Mouse (Mus musculus) telencephalon, adult 2 months (tissue): ENCODE measurements around the gene Tmem136.
"Not testable (repeated sequence)": the region's sequence is repeated elsewhere in the genome, so short reads cannot be mapped to it uniquely, and the experiment has no call there.

Source experiments
- DNase-seq: peaks from one replicate; pipeline ENCODE4 v3.0.0-alpha.2; 2011; ENCODE audit warnings: low read depth, low spot score

Tmem136 gene

DNA sequence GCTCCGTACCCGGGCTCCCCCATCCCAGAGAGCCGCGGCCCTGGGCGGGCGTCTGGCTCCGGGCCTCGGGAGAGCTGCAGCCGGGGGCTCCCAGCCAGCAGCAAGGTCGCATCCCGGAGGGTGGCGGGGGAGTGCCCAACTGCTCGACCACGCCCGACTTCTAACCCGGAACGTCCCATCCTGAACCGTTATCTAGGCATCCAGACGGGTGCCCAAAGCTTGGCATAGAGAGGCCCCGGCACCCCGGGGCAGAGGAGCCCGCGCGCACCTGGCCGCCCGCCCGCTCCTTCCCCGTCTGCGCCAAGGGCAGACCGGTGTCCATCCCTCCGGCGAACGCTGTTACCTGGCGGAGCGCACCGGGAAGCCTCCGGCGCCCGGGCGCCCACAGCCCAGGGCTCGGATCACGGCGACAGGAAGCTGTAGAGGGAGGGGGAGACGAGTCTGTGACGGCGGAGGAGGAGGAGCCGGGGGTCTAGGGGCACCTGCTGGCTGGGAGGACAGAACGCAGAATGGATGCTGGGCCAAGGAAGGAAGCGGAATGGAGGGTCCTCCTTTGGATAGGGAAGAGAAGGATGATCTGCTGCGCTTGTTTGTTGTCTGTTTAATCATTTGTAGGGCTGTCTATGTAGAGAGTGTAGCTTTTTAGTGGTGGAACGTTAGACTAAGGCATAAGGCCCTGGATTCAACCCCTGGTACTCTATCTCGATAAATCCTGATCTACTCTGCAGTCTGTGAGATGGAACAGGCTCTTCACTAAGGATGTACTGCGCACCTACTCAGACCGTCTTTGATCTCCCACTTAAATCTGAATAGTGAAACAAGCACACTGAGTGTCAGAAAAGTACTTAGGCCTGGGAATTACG lies at the start of gene Tmem136:
Tmem136 (minus strand) TSS at position 437 of the 863 bp plus-strand sequence.
- peak; percentile 57 for DNase-seq

DNA sequence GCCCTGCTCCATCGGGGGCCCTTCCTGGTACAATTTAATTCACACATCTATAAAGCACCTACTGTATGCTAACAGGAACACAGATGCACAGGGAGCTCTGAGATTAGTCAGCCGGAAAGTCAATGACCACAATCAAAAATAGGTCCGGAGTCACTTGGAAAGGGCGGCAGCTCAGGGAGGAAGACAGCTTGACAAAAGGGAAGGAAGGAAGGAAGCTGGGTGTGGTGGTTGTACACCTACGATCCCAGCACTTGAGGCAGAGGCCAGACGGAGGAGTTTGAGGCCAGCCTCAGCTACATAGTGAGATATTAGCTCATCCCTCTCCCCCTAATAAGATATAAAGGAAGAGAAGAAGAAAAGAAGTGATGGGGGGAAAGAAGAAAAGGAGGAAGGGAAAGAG lies 39.6 kb upstream of the Tmem136 start:
- DNase-seq, result no peak

- no peak for DNase-seq
Measured at GRCm38 (mm10) chr9:43151779-43152178, 35.4 kb upstream of the Tmem136 start.

GRCm38 (mm10) chr9:43150957-43151356 lies 34.6 kb upstream of the Tmem136 start:
- DNase-seq, result no peak

DNA sequence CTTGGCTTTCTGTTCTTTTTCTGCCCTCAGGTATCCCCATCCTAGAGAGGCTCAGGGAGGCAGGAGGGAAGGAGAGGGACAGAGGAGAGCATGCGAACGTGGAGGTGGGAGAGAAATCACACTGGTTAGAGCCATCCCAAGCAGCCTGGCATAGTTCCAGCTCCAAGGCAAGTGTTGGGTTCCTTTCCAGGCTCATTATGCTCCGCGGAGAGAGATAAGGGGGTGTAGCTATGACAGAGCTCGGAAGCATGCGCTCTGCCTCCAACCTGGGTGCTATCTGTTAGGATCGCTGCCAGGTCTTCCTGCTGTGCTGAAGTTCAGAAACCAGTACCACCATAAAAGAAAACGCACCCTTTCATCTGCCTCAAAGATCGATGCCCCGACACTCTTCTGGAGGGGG lies 33.7 kb upstream of the Tmem136 start:
- DNase-seq, result peak; percentile 69

DNA sequence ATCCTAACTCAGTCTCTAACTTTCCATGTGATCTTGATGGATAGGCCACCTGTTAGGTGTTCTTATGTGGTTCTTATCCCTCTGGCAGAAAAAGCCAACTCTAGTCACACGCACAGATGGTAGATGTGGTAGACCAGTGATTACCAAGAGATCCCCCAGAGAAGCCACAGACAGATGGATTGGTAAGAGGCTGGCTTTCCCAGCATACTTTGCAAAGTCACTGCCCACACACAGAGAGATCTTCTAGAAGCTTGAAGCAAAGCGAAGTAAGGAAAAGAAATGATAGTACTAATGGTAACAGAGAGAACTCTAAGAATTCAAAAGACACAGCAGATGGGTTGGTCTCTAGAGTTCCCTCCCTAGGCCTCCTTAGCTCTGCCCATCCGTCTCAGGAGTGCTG lies 33.1 kb upstream of the Tmem136 start:
- peak; percentile 72 for DNase-seq

DNA sequence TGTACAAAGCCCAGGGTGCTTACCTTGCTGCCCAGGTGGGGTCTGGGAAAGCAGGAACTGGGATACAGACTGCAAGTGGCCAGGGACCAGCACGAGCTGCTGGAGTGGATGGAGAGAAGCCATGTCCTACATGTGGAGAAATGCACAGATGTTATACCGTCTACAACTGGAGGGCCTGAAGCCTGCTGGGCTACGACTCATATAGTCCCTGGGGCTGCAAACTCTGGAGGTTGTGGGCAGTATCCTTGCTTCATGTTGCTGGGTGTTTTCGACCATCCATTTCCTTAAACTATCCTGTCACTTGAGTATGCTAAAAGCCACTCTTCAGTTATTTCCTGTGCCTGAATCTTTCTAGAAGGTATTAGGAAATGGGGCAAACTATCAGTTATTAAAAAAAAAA lies 28.8 kb upstream of the Tmem136 start:
- no peak for DNase-seq

DNA sequence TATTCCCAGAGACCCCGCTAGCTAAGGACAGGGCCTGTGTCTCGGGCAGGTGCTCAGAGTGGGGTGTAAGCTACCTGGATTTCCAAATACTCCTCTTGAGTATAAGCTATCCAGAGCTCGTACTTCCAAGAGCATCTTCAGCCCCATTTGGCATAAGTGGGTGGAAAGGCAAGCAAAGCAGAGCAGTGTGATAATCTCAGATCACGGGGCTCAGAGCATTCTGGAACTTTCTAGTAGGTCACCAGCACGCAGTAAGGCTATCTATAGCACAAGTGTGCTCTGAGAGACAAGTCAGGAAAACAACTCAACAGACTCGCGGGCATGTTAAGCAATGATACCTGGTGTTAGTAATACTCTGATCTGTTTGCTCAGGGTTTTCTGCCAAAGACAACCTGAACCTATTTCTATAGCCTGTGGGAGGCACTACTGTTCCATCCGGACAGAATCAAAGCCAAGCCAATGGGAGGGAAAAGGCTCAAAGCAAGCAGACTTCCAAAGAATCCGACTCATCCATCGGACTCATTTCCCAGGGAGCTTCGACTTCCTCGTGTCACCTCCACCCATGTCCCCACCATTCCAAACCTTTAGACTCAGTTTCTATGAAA lies 27.9 kb upstream of the Tmem136 start:
- DNase-seq, result peak; percentile 33

GRCm38 (mm10) chr9:43141839-43142238 lies 25.5 kb upstream of the Tmem136 start:
- DNase-seq, result peak; percentile 32

DNA sequence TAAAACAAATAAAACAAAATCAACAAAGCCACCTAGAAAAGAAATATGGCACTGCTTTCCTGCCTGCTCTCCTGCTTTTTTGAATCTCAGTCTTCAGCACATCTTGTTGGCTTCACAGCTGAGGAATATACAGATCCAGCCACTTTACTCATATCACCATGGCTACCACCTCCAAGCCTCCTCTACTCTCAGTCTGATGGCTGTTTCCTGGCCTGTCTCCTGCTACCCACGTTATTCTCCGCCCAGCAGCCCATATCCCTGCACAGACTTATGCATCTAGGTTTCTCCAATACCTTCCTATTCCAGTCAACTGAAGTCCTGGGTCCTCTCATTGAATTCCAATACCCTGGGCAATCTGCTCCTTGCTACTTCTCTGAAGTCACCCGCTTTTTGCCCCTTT lies 17.2 kb upstream of the Tmem136 start:
- peak; percentile 87 for DNase-seq

GRCm38 (mm10) chr9:43132380-43132779 lies 16.0 kb upstream of the Tmem136 start:
- no peak for DNase-seq

DNA sequence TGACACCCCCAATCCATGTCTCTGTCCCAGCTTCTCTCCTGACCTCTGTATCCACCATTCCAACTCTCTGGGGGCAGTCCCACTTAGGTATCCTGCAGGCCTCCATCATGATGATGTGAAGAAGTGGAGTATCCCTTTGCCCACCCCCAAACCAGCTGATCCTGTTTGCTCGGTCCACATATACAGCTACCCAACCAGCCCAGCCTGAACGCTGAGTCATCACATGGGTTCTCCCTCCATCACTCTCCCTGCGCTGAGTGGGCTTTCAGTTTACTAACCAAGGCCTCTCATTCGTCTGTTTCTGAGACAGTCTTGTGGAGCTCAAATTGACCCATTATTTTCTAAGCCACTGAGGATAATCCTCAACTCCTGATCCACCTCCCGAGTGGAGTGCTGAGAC lies 15.6 kb upstream of the Tmem136 start:
- DNase-seq, result no peak

DNA sequence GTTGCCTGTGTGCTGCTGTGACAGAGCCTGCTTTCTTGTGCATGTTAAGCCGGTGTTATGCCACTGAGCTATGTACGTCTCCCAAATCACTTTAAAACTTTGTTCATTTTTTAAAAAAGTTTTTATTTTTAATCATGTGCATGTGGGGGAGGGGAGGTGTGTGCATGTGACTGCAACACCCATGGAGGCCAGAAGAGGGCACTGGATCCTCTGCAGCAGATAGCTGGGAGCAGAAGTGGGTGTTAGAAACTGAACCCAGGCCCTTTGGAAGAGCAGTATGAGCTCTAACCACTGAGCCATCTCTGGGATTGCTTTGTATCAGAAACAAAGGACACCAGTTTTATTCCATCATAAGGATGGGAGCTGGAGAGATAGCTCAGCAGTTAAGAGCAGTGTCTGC lies 14.3 kb upstream of the Tmem136 start:
- no peak for DNase-seq

DNA sequence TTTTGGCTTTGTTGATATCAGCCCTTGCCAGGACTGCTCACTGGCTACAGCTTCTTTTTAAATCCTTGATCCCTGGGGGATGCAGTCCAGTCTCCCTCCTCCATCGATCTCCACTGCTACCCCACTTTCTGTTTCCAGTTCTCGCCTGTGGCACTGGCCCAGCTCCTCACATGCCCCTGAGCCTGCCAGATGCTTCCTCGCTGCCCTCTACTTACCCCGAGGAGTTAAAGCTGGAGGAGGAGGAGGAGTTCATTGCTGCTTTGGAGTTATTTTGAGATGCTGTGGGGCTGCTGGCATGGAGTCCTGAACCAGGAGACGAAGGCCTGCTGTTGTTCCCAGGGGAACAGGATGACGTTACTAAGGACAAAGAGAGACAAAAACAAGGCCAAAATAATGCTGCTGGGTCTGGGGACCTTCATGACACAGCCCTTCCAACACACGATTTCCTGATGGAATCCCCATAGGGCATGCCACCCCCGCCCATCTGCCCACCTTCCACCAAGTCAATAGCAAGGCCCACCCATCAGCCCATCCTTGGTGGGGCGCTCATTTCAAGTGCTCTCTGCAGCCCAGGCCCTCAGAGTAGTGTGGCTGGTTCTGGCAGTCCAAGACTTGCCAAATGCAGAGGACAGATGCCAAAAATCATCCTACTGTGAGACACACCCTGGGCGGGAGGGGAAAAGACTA lies 10.9 kb upstream of the Tmem136 start:
- no peak for DNase-seq

DNA sequence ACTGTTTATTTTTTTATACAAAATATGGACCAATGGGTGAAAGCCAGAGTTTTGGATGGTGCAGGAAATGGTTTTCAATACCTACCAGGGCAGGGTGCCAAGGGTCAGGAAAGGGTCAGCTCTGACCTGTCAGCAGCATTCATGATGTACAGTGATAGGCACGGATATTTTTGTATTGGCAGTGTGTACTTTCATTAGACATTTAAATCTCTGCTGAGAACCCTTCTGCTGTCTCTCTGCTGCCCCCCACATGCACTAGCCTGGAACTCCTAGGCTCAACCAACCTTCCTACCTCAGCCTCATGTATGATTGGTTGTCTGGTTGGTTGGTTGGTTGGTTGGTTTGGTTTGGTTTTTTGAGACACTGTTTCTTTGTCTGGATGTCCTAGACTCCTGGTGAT lies 6.0 kb upstream of the Tmem136 start:
- DNase-seq, result no peak

DNA sequence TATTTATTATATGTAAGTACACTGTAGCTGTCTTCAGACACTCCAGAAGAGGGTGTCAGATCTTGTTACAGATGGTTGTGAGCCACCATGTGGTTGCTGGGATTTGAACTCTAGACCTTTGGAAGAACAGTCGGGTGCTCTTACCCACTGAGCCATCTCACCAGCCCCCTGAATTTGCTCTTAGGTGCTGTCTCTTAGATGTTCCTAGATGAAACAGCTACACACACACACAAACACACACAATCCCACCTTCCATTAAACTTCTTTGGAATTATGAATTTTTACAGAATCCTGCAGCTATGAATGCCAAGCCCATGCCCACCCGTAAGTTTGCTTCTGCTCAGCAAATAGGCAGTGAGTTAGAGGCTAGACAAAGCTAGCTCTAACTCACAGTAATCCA lies 5.6 kb upstream of the Tmem136 start:
- DNase-seq, result not testable (repeated sequence)

DNA sequence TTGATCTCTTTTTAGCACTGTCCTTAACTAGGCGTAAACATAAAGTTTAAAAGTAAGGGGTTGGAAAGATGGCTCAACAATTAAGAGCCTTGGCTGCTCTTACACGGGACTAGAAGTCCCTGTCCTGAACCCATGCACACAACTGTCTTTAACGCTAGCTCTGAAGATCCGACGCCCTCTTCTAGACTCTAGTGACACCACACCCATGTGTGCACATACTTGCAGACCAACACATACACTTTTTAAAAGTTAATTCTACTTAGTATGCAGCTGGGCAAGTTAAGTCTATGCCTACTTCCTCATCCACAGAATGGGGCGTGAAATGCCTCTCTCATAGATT lies 597 bp upstream of the Tmem136 start:
- DNase-seq, result no peak

- DNase-seq, result no peak
Measured at GRCm38 (mm10) chr9:43115431-43116133, 788 bp downstream of the Tmem136 start.

- no peak for DNase-seq
Measured at GRCm38 (mm10) chr9:43114833-43115232, 1.5 kb downstream of the Tmem136 start.

DNA sequence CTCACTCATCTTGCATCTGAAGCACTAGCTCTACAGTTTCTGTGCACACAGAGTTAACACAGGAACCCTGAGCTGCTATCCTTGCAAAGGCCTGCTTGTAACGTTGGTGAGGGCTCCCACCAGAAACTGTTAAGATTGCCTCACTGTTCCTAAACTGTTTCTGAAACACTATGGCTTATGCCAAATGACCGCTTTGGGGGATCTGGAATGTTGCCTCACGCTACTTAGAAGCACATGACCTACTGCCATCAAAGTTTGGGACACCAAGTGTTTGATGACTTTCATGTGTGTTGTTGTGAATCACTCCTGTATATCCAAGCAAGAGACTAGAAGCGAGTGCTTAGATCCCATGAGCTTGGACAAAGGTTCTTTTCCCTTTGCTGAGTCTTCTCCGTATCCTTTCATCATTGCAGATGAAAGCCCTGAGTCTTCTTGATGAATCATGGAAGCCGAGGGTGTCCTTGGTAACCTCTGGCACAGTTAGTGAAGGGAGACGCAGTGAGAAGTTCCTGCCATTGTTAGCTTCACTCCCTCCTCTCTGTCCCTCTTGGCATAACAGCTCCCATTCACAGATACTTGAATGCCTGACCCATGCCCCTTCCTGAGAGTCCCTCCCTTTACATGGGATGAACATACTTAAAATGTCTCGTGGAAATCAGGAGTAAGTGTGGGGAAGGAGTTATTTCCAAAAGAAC lies 5.9 kb downstream of the Tmem136 start:
- no peak for DNase-seq

DNA sequence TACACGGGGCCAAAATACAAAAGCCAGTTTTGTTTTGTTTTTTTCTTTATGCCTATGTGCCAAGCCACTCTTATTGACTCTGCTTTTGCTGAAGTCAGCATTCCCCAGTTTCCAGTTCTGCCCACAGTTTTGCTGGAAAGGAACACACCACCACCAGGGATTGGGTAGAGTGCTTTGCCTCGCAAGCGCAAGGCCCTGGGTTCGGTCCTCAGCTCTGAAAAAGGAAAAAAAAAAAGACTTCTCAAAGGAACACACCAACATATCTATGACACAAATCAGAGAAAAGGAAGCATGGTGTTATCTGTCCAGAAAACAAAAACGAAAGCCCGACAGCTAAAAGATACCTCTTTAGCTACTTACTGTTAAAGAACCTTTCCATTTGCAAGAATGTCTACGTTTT lies 7.2 kb downstream of the Tmem136 start:
- no peak for DNase-seq

- DNase-seq, result no peak
Measured at GRCm38 (mm10) chr9:43108721-43109120, 7.6 kb downstream of the Tmem136 start.
